Mouse (Mus musculus): ENCODE measurements around the gene Brox.
A peak's percentile ranks its signal among the peaks of the same experiment; 100 is the strongest.

Gene Brox

GRCm38 (mm10) chr1:183272867-183273818 is 23.9 kb downstream of the Brox start:
- DNase-seq: no peak

- DNase-seq: no peak
These were observed 29.4 kb downstream of the Brox start for GRCm38 (mm10) chr1:183267666-183268065.

- peak; percentile 41 to 59 for DNase-seq
These were observed 31.1 kb downstream of the Brox start for GRCm38 (mm10) chr1:183265921-183266467.

- no peak for DNase-seq
These were observed 32.7 kb downstream of the Brox start for GRCm38 (mm10) chr1:183264145-183265008.

GRCm38 (mm10) chr1:183252574-183252973 is 44.5 kb downstream of the Brox start:
- DNase-seq: no peak

GRCm38 (mm10) chr1:183251818-183252217 is 45.3 kb downstream of the Brox start:
- DNase-seq: no peak

GRCm38 (mm10) chr1:183250612-183251011 is 46.5 kb downstream of the Brox start:
- no peak for DNase-seq

GRCm38 (mm10) chr1:183248144-183248543 is 48.9 kb downstream of the Brox start:
- no peak for DNase-seq

GRCm38 (mm10) chr1:183243293-183243692 is 53.8 kb downstream of the Brox start:
- no peak for DNase-seq

- no peak for DNase-seq
These were observed 59.2 kb downstream of the Brox start for GRCm38 (mm10) chr1:183237901-183238300.

GRCm38 (mm10) chr1:183236460-183236859 is 60.6 kb downstream of the Brox start:
- no peak for DNase-seq

- DNase-seq: no peak
These were observed 63.3 kb downstream of the Brox start for GRCm38 (mm10) chr1:183233679-183234174.

GRCm38 (mm10) chr1:183232985-183233678 is 63.9 kb downstream of the Brox start:
- no peak for DNase-seq

GRCm38 (mm10) chr1:183227469-183227868 is 69.6 kb downstream of the Brox start:
- no peak for DNase-seq
